Mouse (Mus musculus) brain, embryonic 14.5 days (tissue): ENCODE data around the gene Sobp. TPM values are rescaled to one million over a fixed set of nuclear protein-coding genes. Genes with fewer than 3 reads are reported as not detected.

Experiments used
- DNase-seq: peaks from one replicate; pipeline ENCODE4 v3.0.0-alpha.2; 2011; ENCODE audit warnings: low read depth
- CTCF ChIP-seq: fragments of 200-500 bp; IDR thresholded peaks from 2 replicates; pipeline ENCODE4 v1.5.1; 2012; ENCODE audit warnings: inconsistent platforms, mild to moderate bottlenecking, moderate library complexity, borderline replicate concordance; ENCODE audit not compliant: insufficient read depth, insufficient read length; ENCODE audit errors: extremely low read depth
- POLR2A ChIP-seq: fragments of 200-500 bp; IDR thresholded peaks from 2 replicates; pipeline ENCODE4 v1.6.1; 2012; ENCODE audit warnings: mild to moderate bottlenecking, inconsistent platforms, borderline replicate concordance; ENCODE audit not compliant: poor library complexity, insufficient read depth, insufficient read length, severe bottlenecking; ENCODE audit errors: extremely low read depth
- polyA plus RNA-seq: library from polyadenylated mRNA; depleted of rRNA; stranded (reverse); fragments of >200 nt; gene quantifications from 2 replicates; pipeline ENCODE4 v1.2.3, GENCODE M21; 2012

Sobp gene
- polyA plus RNA-seq, 1 experiment, result 30.6 TPM

DNA sequence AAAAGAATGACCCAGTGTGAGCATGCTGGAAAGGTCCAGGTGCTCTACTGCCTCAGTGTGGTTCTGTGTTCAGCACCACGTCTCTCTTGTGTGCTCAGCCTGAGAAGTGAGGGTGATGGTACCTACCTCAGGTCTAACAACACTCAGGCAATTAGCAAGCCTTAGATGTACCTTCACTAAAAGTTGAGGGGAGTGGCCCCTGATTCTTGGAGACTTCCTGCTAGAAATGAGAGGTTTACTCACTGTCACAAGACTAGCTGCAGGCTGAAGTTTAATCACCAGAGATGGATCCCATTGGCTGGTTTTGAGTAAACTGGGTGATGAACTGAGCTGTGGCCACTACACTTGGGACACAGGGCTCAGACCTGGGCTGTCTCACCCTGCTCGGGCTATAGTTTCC, 177.1 kb downstream of the Sobp start:
- TF ChIP-seq CTCF (no peak), POLR2A (no peak)
- no peak for DNase-seq

- TF ChIP-seq CTCF, result no peak
- no peak for TF ChIP-seq POLR2A
- no peak for DNase-seq
These were observed 178.8 kb downstream of the Sobp start for GRCm38 (mm10) chr10:42995484-42995895.

GRCm38 (mm10) chr10:42994331-42994782, 180.0 kb downstream of the Sobp start:
- peak; percentile 53 for DNase-seq

GRCm38 (mm10) chr10:42991018-42991417, 183.3 kb downstream of the Sobp start:
- DNase-seq, result peak; percentile 63
- TF ChIP-seq POLR2A, result no peak
- TF ChIP-seq CTCF, result no peak

More at GRCm38 (mm10) chr10:42994331-42994782, 180.0 kb downstream of the Sobp start:
- TF ChIP-seq CTCF, result no peak
- no peak for TF ChIP-seq POLR2A

- TF ChIP-seq CTCF, result peak; percentile 81; the same call in 1 of the 2 replicates
- no peak for TF ChIP-seq POLR2A
- peak; percentile 83 for DNase-seq
These were observed 184.4 kb downstream of the Sobp start for GRCm38 (mm10) chr10:42989910-42990309.

GRCm38 (mm10) chr10:42988627-42989026, 185.7 kb downstream of the Sobp start:
- no peak for TF ChIP-seq POLR2A
- DNase-seq, result no peak

DNA sequence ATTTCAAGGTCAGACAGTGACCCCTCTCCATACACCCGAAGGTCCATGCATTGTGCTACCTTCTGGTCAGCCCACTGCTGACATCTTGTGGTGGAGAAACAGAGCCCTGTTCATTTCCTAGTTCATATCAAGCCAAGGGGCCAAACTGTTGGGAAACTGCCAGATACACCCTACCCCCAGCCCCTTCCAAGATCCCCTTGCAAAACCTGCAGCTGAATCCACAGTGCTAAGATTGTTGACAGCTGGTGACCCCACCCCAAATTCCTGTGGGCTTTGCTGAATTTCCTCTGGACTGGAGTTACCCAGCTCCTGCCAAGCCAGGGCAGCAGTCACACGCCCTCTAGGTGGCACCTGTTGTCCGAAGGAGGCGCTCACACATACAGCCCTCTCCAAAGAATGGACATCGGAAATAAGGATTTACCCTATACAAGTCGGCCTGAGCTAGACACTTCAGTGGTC, 186.7 kb downstream of the Sobp start:
- TF ChIP-seq CTCF (peak; percentile 71), POLR2A (no peak)
- peak; percentile 75 for DNase-seq

- TF ChIP-seq POLR2A (no peak), CTCF (no peak)
- DNase-seq, result no peak
These were observed 189.4 kb downstream of the Sobp start for GRCm38 (mm10) chr10:42984886-42985285.

DNA sequence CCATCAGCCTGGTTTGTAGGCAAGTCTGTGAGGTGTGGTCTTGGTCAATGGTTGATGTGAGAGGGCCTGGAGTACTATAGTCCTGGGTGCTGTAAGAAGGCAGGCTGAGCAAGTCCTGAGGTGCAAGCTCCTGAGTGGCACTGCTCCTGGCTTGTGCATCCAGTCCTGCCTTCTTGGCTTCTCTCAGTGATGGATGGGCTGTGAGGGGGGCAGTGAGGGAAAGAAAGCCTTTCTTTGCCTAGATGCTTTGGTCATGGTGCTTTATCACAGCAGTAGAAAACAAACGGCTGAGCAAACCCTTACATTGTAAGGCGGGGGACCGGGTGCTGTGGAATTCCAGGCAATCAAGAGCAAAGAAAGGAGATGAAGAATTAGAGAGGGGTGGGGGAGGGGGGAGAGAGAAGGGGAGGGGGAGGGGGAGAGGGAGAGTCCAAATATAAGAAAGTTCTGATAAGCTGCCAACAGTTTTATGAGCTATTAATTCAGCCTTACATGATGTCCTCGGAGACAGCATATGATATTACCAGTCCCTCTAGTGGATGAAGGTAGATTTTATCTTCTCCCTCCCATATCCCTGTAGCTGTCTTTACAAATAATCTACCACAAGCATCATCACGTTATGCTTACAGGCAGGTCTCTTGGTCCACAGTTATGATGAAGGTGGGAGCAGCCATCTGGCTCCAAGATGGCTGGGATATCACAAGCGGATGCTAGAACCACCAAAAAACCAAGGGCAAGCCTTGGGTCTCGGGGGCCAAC, 193.2 kb downstream of the Sobp start:
- TF ChIP-seq CTCF (no peak), POLR2A (no peak)
- DNase-seq, result no peak

- DNase-seq, result no peak
- no peak for TF ChIP-seq CTCF
- no peak for TF ChIP-seq POLR2A
These were observed 196.0 kb downstream of the Sobp start for GRCm38 (mm10) chr10:42978346-42978745.

DNA sequence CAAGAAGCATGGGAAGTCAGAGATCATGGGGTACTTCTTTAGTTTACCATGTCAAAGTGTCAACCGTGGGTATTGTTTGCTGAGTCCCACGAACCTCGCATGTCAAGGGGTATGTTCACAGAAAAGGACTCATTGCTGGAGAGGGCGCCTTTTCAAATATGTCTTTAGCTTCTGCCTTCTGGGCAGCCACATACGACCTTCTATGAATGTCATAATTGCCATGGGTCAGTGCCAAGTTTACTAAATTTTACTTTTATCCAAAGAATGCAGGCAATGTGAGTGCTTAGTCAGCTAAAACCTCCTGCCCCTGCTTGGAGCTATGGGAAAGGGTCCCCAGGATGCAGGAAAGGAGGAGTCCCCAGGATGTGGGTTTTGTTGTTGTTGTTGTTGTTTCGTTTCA, 197.8 kb downstream of the Sobp start:
- no peak for DNase-seq
- TF ChIP-seq CTCF (no peak), POLR2A (no peak)

DNA sequence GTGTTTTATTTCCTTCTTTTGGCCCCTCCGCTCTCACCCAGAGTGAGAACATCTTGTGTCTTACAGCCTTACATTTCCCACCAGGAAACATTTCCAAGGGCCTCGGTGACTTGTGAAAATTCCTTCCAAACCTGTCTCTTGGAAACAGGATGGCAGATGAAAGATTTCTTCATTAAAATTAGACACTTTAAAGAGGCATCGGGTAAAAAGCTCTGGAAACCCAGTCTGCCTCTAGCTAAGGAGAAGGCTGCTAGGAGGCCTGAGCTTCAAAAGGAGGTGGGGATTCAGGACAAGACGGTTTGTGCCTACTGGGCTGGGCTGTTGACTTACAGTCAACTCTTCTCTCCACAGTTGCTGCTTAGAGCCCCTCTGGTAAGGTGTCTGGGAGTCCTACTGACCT, 200.8 kb downstream of the Sobp start:
- DNase-seq, result peak; percentile 22
- no peak for TF ChIP-seq CTCF
- no peak for TF ChIP-seq POLR2A

- TF ChIP-seq POLR2A (no peak), CTCF (peak; percentile 81)
- peak; percentile 87 for DNase-seq
These were observed 201.7 kb downstream of the Sobp start for GRCm38 (mm10) chr10:42972504-42973172.
